Mouse (Mus musculus) E14TG2a.4 (cell line): ENCODE data around the gene Otor.

Source experiments
- CTCF ChIP-seq: conservative IDR thresholded peaks from 2 replicates; pipeline ENCODE4 v1.5.1; 2014; ENCODE audit warnings: low read length
- NANOG ChIP-seq: IDR thresholded peaks from 2 replicates; pipeline ENCODE4 v1.6.1; 2014; ENCODE audit warnings: borderline replicate concordance, low read length, mixed read lengths
- POU5F1 ChIP-seq: IDR thresholded peaks from 2 replicates; pipeline ENCODE4 v1.6.1; 2014; ENCODE audit warnings: low read length, borderline replicate concordance

GRCm38 (mm10) chr2:143097170-143097569, 18.9 kb downstream of the Otor start:
- TF ChIP-seq CTCF: no peak
- no peak for TF ChIP-seq POU5F1
- TF ChIP-seq NANOG: no peak
